Mouse (Mus musculus) adrenal gland, postnatal 25 days (tissue): ENCODE data around the gene Glod5. TPM values are rescaled to one million over a fixed set of nuclear protein-coding genes. Genes with fewer than 3 reads are reported as not detected.
"Not testable (repeated sequence)": the region's sequence is repeated elsewhere in the genome, so short reads cannot be mapped to it uniquely, and the experiment has no call there.

ENCODE experiments used
- DNase-seq: peaks from one replicate; pipeline ENCODE4 v3.0.0; 2021; ENCODE audit warnings: mixed read lengths
- long read RNA-seq: library from polyadenylated mRNA; stranded (forward); transcript quantifications from one replicate; pipeline ENCODE4 v2.0.0, GENCODE M21; 2021
- total RNA-seq: library from RNA; stranded (reverse); gene quantifications from 2 replicates; pipeline ENCODE4 v1.2.3, GENCODE M21; 2021

The Glod5 gene
- not detected in 2 replicates for total RNA-seq
- long read RNA-seq, result 0 reads

DNA sequence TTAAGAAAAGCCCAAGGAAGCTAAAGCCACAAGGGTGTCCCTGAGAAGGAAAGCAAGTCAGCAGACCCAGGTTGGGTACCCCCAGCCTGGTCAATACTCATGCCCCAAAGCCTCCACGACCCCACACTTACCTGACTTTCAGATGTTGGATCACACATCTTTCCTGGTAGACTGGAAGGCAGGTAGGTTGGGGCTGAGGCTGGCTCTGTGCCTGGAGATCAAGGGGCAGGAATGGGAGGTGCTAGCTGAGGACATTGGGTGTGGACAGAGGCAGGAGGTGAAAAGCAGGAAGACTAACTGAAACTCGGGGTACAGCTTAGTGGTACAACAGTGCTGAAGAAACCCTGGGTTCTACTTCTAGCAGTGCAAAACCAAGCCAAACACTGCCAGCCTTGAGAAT, at the start of gene Glod5:
Gene Glod5 (minus strand): TSS at position 207 of the 400 bp plus-strand sequence.
- DNase-seq, result no peak

DNA sequence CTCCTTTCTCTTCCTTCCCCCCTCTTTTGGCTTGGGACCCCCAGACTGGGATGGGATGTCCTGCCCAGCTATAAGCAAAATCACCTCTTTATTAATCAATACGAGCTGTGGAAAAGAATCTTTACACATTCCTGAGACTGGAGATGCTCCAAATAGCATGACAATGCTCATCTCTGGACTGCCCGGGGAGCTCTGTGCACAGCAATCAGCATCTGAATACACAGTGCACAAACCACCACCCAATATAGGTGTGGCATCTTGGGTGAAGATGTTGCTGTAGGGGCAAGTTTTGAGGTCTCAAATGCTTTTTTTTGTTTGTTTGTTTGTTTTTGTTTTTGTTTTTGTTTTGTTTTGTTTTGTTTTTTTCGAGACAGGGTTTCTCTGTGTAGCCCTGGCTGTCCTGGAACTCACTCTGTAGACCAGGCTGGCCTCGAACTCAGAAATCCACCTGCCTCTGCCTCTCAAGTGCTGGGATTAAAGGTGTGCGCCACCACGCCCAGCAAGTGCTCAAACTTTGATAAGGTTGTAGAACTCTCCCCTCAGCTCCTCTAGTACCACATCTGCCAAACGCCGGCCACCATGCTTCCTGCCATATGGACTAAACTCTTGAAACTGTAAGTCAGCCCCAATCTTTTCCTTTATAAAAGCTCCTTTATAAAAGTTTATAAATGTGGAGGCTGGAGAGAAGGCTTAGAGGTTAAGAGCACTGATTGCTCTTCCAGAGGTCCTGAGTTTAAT, 32.9 kb upstream of the Glod5 start:
- DNase-seq, result not testable (repeated sequence)

DNA sequence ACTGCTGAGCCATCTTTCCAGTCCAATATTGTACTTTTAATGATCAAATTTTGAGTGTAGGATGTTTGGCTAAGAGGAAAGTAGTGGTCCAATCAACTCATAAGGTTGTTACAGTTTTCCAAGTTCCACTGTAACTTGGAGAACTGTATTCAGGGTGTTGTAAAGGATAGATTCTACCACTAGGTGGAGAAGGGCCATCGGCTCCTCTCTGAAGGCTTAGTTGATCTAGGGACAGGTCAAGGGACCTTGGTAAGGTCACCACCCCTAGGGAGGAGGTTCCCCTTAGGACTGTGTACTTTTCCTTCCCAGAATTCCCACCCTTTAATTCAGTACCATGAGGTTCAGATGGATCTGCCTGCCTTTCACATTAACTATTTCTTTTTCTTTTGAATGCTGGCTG, 14.7 kb upstream of the Glod5 start:
- DNase-seq, result no peak

DNA sequence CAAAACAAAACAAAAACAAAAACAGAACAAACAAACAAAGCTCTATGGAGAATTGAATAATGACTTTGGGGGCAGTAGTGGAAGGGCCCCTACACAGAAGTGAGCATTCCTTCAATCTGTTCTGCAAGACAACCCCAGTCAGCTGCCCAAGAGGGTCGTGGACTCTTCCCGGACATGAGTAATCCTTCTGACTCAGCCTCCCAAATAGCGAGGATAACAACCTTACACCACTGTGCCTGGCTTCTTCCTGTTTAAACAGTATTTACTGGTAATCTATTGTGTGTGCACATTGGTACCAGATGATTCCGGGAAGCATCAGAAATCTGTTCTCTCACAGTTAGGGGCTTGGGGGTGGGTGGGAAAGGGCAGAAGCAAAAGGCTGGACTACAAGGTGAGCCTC, 8.5 kb upstream of the Glod5 start:
- DNase-seq, result no peak

DNA sequence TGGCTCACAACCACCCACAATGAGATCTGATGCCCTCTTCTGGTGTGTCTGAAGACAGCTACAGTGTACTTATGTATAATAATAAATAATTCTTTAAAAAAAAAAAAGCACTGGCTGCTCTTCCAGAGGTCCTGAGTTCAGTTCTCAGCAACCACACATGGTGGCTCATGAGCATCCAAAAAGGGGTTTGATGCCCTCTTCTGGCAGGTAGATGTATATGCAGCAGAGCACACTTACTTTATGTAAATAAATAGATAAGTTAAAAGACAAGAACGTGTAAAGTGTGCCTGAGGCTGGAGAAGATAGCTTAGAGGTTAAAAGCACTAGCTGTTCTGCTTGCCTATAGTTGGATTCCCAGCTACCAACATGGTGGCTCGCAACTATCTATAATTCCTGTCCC, 6.5 kb upstream of the Glod5 start:
- DNase-seq, result no peak

DNA sequence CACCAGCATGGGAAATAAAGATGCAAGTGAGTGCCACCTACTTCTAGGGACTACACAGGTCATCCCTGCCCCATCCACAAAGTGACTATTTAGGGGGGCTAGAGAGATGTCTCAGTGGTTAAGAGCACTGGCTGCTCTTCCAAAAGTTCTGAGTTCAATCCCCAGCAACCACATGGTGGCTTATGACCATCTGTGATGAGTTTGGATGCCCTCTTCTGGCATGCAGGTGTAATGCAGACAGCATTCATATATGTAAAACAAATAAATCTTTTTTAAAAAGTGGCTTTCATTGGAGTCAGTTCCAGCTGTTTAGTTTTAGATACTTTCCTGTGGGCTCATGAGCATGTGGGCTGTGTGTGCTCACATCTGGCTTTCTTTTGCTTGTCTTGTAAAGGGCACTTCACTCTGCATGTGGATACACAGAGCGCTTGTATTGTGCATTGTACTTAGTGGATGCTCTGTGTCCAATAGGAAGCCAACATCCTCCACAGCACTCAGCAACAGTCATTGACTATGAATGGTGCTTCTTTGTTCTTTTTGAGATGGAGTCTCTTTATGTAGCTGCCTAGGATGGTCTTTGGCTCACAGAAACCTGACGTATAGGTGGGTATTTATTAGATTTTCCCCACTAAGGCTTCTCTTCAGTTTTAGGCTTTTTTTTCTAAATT, 2.0 kb upstream of the Glod5 start:
- DNase-seq, result no peak

DNA sequence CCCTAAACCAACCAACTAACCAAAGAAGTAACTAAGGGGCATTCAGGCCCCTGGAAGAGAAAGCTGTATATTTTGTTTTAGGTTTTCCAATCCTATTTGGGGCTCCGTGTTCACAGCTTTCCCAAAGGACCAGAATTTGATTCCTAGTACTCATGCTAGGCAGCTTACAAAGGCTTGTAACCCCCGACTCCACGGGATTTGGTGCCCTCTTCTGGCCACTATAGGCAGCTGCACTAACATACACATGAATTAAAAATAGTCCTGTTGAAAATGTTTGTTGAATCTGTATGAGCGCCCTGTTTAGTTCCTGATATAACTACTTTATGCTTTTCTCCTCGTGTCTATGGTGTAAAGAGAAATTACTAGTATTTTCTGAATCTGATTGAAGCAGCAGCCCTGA, 1.1 kb downstream of the Glod5 start:
- DNase-seq, result peak; percentile 31

DNA sequence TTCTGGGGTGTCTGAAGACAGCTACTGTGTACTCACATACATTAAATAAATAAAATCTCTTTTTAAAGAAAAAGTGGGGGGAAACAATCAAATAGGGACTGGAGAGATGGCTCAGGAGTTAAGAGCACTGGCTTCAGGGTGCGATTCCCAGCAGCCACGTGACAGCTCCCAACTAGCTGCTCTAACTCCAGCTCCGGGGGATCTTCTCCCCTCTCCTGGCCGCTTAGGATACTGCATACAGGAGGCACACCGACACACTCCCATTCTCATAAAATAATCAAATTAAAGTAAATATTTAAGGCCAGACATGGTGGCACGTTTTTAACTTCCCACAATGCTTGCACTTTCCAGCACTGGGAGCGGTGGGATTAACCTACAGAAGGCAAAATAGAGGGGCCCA, 2.6 kb downstream of the Glod5 start:
- not testable (repeated sequence) for DNase-seq

DNA sequence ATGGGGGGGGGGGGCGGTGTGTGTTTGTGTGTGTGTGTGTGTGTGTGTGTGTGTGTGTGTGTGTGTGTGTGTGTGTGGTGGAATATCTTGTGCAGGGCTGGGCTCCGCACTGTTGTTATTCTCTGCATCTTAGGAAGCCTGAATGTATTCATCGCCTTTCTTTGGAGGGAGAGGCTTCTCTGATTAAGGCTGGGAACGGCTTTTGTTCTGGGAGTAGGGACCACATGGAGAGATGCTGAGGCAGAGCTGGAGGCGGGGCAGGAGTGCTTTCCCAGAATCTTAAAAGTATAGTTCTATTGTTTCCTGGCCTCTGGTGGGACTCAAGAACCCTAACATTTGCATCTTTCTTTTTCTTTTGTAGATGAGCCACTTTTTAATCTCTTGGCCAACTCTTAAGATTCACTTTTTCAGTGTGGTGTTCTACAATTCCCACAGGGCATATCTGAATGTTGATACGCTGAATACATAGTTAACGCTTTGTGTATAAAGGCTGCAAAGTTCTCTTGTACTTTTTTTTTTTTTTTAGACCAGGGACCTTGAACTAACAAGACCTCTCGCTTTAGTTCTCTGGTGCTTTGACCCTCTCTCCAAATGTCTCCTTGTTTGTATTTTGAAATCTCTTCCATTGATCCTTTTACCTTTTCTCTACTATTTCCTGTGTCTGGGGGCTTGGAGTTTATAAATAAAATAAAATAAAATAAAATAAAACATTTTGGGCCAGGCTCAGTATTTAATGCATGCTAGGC, 4.5 kb downstream of the Glod5 start:
- DNase-seq, result no peak

DNA sequence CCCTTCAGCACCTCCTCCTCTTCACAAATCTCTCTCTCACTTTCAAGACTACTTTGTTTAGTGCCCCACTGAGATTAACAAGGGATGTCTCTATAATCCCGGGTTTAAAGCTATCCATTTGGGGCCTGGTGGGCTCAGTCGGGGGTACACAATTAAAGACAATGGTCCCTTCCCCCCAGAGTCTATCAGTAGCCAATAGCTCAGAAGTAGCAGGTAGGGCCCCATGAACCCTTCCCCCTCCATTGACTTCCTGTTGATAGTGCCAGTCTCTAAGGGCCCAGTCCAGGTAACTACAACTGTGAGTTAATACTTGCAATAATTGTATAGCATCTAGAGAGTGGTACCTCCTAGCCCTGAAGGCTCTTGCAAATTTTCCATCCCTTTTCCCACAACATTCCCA, 5.1 kb downstream of the Glod5 start:
- no peak for DNase-seq

DNA sequence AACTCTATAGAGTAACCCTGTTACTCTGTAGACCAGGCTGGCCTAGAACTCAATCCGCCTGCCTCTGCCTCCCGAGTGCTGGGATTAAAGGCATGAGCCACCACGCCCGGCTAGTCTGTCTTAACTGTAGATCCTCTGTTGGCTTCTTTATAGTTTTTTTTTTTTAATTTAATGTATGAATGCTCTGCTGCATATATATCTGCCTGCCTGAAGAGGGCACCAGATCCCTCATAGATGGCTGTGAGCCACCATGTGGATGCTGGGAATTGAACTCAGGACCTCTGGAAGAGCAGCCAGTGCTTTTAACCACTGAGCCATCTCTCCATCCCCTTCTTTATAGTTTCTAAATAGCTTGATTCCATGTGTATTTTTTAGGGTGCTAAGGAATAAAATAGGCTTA, 8.9 kb downstream of the Glod5 start:
- not testable (repeated sequence) for DNase-seq

DNA sequence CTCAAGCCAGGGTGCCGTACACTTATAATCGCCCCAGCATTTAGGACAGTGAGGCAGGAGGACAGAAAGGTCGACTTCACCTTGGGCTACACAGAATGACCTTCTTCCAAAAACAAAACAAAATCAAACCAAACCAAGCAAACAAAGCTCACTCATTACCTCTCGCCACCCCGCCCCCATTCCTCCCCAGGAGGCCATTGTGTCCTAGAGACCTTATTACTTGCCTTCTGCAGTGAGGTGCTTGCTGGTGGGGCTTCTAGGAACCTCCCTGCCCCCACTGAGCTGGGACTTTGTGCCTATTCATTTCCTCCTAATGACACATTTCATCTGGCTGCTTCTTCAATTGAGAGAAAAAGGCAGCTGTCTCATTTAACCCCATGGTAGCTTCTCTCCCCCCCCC, 9.7 kb downstream of the Glod5 start:
- no peak for DNase-seq

DNA sequence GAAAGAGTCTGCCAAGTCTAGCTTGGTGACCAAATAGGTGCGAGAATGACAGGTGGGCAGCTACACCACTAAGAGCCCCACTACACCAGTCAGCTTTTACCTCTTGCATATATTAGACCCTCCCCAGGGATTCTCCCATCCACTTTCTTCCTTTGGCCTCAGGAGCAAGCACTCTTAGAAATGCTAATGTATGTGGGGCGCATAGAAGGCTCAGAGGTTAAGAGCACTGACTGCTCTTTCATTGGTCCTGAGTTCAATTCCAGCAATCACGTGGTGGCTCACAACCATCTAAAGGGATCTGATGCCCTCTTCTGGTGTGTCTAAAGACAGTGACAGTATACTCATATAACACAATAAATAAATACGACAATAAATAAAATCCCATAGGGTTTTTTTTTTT, 15.3 kb downstream of the Glod5 start:
- DNase-seq, result no peak

DNA sequence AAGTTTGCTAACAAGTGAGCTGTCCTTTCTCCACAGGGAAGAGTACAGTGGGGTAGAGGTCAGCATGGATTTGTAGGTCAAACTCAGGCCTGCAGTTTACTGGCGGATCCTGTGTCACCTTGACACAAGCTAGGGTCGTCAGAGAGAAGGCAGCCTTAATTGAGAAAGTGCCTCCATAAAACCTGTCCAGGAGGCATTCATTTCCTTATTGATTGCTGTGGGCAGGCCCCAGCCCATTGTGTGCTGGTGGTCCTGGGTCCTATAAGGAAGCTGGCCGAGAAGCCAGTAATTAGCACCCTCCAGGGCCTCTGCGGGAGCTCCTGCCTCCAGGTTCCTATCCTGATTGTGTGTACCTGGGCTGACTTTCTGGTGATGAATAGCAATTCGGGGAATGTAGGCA, 16.3 kb downstream of the Glod5 start:
- DNase-seq, result no peak

DNA sequence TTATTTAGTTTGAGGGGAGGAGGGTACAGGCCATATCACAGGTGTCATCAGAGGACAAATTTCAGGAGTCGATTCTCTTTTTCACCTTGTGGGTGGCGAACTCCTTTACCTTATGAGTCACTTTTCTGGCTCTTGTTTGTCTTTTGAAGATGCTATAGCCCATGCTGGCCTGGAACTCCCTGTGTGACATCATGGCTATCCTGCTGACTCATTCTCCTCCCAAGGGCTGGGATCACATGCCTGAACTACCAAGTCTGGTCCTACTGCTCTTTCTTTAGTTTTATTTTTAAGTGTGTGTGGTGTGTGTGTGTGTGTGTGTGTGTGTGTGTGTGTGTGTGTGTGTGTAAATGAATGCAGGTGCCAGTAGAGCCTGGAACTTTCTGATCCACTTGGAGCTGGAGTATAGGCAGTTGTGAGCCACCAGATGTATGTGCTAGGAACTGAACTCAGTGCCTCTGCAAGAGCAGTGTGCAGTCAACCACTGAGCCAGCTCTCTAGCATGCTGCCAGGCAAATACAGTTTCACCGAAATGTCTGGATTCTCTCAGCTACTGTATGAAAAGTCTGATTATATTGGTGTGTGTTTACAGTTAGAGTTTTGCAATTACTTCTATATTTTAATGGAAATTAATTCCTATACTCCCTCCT, 17.6 kb downstream of the Glod5 start:
- peak; percentile 7 for DNase-seq

DNA sequence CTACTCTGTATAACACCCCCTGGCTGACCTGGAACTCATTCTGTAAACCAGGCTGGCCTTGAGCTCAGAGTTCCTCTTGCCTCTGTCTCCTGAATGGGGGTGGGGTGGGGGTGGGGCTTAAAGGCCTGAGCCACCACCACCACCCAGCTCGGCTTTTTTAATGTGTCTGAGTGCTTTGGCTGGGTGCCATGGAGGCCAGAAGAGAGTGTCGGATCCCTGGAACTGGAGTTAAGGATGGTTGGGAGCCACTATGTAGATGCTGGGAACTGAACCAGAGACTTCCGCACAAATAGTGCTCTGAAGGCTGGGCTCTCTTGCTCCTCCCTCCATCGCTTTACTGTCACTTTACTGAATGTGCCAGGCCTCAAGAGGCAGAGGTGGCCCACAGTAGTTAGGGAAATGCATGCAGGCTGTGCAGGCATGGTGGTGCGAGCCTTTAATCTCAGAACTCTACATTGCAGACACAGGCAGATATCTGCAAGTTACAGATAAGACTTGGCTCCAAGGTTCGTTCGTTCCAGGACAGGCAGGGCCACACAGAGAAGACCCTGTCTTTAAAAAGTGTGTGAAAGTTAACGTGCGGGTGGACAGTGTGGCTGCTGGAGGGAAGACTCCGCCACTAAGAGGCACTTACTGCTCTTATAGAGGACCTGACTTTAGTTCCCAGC, 25.1 kb downstream of the Glod5 start:
- no peak for DNase-seq

DNA sequence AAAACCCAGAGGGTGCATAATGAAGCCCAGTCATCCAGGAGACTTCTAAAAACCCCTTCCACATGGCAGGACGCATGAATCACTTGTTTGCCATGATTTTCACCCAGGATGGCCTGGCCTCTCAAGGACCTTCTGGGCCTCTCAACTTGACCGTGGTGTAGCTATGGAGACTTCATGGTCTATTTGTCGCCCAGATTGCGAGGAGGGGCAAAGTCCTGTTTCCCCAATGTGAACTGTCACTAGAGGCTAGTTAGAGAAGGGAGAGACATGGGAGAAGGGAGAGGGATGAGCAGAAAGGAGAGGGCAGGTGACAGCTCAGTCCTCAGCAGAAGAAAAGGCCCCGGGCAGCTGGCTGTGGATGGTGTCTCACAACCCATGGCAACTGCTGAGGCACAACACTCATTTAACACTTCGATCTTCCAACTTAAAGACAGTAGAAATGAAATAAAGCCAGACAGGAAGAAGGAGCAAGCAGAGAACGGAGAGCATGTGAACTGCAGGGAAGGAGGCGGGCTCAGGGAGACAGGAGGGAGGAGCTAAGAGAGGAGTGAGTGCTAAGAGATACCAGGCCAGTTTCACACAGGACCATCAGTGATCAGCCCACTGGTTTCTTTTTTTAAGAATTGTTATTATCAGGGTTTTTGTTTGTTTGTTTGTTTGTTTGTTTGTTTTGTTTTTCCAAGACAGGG, 25.8 kb downstream of the Glod5 start:
- DNase-seq, result no peak

DNA sequence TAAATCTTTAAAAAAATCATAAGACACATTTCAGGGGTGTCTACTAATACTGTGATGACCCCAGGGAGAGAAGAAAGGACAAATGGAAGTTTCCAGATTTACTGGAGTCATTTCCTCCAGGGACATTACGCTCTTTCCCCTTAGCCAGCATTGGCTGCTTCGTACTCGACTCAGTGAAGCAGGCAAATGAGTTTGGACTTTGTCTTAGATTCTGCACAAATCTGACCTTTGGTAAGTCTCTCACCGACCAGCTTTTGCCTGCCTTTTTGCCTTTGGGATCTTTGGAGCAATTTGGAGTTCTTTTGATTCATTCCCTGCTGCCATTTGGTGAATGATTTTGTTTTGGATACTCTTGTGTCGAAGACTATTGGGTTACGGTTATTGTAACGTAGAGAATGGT, 36.9 kb downstream of the Glod5 start:
- DNase-seq, result no peak

DNA sequence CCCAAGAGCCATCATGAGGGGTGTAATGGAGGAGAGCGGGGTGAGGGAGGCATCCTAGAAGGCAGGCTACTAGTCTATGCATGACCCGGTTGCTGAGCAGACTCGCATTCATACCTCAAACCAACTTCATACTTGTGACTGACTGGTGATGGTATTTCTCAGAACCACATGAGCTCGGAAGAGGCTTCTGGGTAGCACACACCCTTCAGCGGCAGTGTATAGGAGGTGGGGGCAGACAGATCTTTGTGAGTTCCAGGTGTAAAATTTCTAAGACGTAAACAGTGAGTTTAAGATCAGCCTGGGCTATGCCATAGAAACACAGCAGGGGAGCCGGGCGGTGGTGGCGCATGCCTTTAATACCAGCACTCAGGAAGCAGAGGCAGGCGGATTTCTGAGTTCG, 40.4 kb downstream of the Glod5 start, which contains the start of gene Gata1:
Gene Gata1 (minus strand): TSS at position 180 of the 400 bp plus-strand sequence.
- DNase-seq, result no peak

DNA sequence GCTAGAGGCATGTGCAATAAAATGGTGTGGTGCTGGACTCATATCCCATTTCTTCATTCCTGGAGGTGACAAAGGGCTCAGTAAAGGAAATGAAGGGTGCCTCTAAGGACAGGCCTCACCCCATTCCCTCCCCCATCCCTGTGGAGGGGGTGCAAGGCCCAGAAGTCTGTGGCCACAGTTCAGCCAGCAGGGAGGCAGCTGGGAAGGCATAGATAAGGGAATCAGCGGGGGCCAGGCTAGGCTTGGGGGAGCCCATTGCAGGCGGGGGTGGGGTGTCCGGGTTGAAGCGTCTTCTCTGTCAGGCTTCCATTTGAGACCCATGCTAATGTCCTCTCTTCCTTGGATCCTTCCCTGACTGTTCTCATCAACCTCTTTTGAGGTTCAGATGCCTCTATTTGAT, 47.0 kb downstream of the Glod5 start:
- DNase-seq, result no peak

DNA sequence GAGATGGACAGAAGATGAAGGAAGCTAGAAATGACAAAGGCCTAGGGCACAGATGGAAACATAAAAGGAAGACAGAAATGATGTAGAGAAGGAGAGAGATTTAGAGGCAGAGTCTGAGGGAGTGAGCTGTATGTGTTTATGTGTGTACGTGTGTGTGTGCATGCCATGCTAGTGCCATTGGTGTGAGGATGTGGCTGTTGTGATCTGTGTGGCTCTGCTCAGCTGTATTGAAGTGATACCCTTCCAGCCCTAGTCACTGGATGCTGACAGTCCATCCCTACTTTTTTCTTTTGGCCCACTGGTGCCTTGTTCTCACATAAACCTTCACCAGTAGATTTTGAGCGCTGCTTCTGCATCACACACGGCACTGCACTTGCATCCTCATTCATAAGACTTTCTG, 49.4 kb downstream of the Glod5 start:
- no peak for DNase-seq

DNA sequence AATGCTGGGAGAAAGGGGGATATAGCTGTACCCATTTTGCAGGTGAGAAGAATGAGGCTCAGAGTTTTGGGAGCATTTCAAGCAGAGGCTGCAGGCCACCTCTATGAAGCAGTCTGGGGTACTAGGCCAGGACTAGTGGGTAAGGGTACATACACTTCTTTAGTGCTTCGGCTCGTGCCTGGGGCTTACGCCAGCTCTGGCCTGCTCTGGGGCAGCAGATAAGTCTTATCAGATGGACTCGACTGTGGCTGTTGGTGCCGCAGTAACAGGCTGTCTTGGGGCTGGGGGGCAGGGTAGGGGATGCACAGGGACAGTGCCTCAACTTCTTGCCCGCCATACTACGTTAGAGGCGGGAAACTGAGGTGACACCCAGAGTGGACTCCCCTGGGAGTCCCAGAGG, 50.1 kb downstream of the Glod5 start:
- DNase-seq, result no peak
